Mouse (Mus musculus) stomach, postnatal 0 days (tissue): ENCODE measurements at regions not wholly inside any gene's neighbourhood (a gene's known extent, or its start where the extent isn't known, plus 50 kb on each side); places are given as distances from the start of the nearest gene placed in this dataset.

ENCODE experiments used
- CTCF ChIP-seq: IDR thresholded peaks from 2 replicates; pipeline ENCODE4 v1.5.1; 2016; ENCODE audit warnings: antibody characterized with exemption, low read depth, mild to moderate bottlenecking, moderate library complexity
- EP300 ChIP-seq: optimal IDR thresholded peaks from 2 replicates; pipeline ENCODE3; 2016; ENCODE audit warnings: antibody characterized with exemption

DNA sequence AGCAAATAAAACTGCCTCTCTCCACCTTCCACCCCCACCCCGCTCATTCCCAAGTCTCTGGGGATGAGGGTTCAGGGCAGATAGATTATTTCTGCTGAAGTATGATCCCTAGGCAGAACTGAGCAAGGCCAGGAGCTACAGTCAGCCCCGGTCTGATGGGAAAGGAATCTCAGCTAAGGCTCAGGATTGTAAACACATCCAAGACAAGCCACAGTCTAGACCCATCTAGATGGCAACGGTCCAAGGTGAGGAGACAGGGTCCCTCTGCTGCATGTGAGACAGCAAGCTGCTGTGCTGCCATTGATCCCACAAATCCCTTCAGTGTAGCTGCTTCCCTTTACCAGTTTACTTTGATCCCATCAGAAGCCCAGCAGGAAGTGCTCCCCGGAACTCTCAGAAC is 181.3 kb downstream of the Qk start:
- TF ChIP-seq EP300 (no peak), CTCF (no peak)
